Mouse (Mus musculus): Measurements from ENCODE around the gene Aimp1.

- no peak for TF ChIP-seq POLR2A (IDR thresholded peaks at IDR 0.05; ENCODE audit: low read depth, low read length)
- TF ChIP-seq CTCF (IDR thresholded peaks at IDR 0.05; ENCODE audit: borderline replicate concordance, insufficient read depth, low read length), result no peak
Measured at GRCm38 (mm10) chr3:132629601-132630239, 54.5 kb downstream of the Aimp1 start, which contains the start of gene Gimd1.
